Mouse (Mus musculus) forebrain, embryonic 14.5 days (tissue): ENCODE measurements around the gene Tom1l1. TPM values are rescaled to one million over a fixed set of nuclear protein-coding genes. Genes with fewer than 3 reads are reported as not detected.

ENCODE experiments used
- ATAC-seq: fragments of 200-750 bp; cut with Nextera tagmentation; 2 replicates; pipeline ENCODE4 v1.8.0; 2017; ENCODE audit warnings: mild to moderate bottlenecking, moderate library complexity
- DNase-seq: peaks from one replicate; pipeline ENCODE4 v3.0.0-alpha.2; 2015; ENCODE audit warnings: low spot score
- H3K27ac ChIP-seq: fragments of 300-500 bp; sonication (generic); 2 replicates; pipeline ENCODE4 v1.5.1; 2014; ENCODE audit warnings: low read depth, mild to moderate bottlenecking, control low read depth, low read length, moderate library complexity
- H3K27me3 ChIP-seq: fragments of 300-500 bp; sonication (generic); replicated peaks from 2 replicates; pipeline ENCODE4 v1.6.1; 2014; ENCODE audit warnings: low read length, control low read depth, mixed read lengths; ENCODE audit not compliant: control insufficient read depth, insufficient read depth
- H3K36me3 ChIP-seq: fragments of 300-500 bp; sonication (generic); 2 replicates; pipeline ENCODE4 v1.6.1; 2014; ENCODE audit warnings: low read length, control low read depth; ENCODE audit not compliant: control insufficient read depth, insufficient read depth
- H3K4me1 ChIP-seq: fragments of 300-500 bp; sonication (generic); 2 replicates; pipeline ENCODE4 v1.6.1; 2014; ENCODE audit warnings: antibody characterized with exemption, low read length, control low read depth; ENCODE audit not compliant: control insufficient read depth, insufficient read depth
- H3K4me2 ChIP-seq: fragments of 300-500 bp; sonication (generic); 2 replicates; pipeline ENCODE4 v1.6.1; 2014; ENCODE audit warnings: mild to moderate bottlenecking, control low read depth, low read length
- H3K4me3 ChIP-seq: fragments of 300-500 bp; sonication (generic); 2 replicates; pipeline ENCODE4 v1.5.1; 2014; ENCODE audit warnings: low read depth, low read length, control low read depth
- H3K9ac ChIP-seq: fragments of 300-500 bp; sonication (generic); 2 replicates; pipeline ENCODE4 v1.6.1; 2014; ENCODE audit warnings: mild to moderate bottlenecking, low read length, control low read depth, moderate library complexity
- H3K9me3 ChIP-seq: fragments of 300-500 bp; sonication (generic); replicated peaks from 2 replicates; pipeline ENCODE4 v1.6.1; 2016; ENCODE audit warnings: low read length, control low read depth, mixed read lengths; ENCODE audit not compliant: control insufficient read depth
- WGBS: fragments of 180-500 bp; shearing (Covaris S2); extraction: QIAGEN DNeasy Blood & Tissue Kit; methylation state at CpG from one replicate; pipeline ENCODE4 v1.1.7; 2014; 5-methylcytosine and 5-hydroxymethylcytosine counted together
- polyA plus RNA-seq: library from polyadenylated mRNA; unstranded; fragments of >200 nt; fragmentation: Nextera tagmentation; extraction: Ambion mirVana; gene quantifications from 2 replicates; pipeline ENCODE4 v1.2.1, GENCODE M21; 2014

Tom1l1 gene
- polyA plus RNA-seq, 1 experiment from 2014 or later, result 13.9 TPM

- WGBS, result 91% methylated on average over 5 of the region's 5 CpGs
- H3K27me3 ChIP-seq, result no peaks in the 10 kb centered on the region
Observed at GRCm38 (mm10) chr11:90678582-90678981, 9.6 kb downstream of the Tom1l1 start.

GRCm38 (mm10) chr11:90677771-90678288 lies 10.3 kb downstream of the Tom1l1 start:
- Histone ChIP-seq H3K36me3 (no peaks in the 10 kb centered on the region), H3K4me2 (no peak overlapping the region), H3K27me3 (no peaks in the 10 kb centered on the region), H3K9ac (no peak overlapping the region), H3K9me3 (no peaks in the 10 kb centered on the region), H3K27ac (no peak overlapping the region), H3K4me1 (no peaks in the 10 kb centered on the region), H3K4me3 (no peak overlapping the region)
- WGBS, result 49% methylated on average over 8 of the region's 8 CpGs
- DNase-seq (no peak), ATAC-seq (no peak)

More at GRCm38 (mm10) chr11:90678582-90678981, 9.6 kb downstream of the Tom1l1 start:
- no peak overlapping the region for H3K27ac ChIP-seq
- no peaks in the 10 kb centered on the region for H3K9me3 ChIP-seq
- no peak overlapping the region for H3K4me3 ChIP-seq
- H3K4me2 ChIP-seq, result no peak overlapping the region
- no peak for DNase-seq
- H3K36me3 ChIP-seq, result no peaks in the 10 kb centered on the region
- H3K4me1 ChIP-seq, result no peaks in the 10 kb centered on the region
- H3K9ac ChIP-seq, result no peak overlapping the region
- ATAC-seq, result no peak

- WGBS, result 90% methylated on average over 7 of the region's 7 CpGs
- H3K9ac ChIP-seq, result no peak overlapping the region
- H3K27ac ChIP-seq, result no peak overlapping the region
- H3K27me3 ChIP-seq, result no peaks in the 10 kb centered on the region
- no peaks in the 10 kb centered on the region for H3K4me1 ChIP-seq
- H3K9me3 ChIP-seq, result no peaks in the 10 kb centered on the region
- DNase-seq (no peak), ATAC-seq (no peak)
- no peak overlapping the region for H3K4me3 ChIP-seq
- no peaks in the 10 kb centered on the region for H3K36me3 ChIP-seq
- no peak overlapping the region for H3K4me2 ChIP-seq
Observed at GRCm38 (mm10) chr11:90677027-90677426, 11.1 kb downstream of the Tom1l1 start.

GRCm38 (mm10) chr11:90675479-90676110 lies 12.6 kb downstream of the Tom1l1 start:
- Histone ChIP-seq H3K27ac (no peak overlapping the region), H3K27me3 (no peaks in the 10 kb centered on the region), H3K4me3 (no peak overlapping the region), H3K36me3 (no peaks in the 10 kb centered on the region), H3K9me3 (no peaks in the 10 kb centered on the region), H3K4me2 (no peak overlapping the region), H3K4me1 (no peaks in the 10 kb centered on the region), H3K9ac (no peak overlapping the region)
- ATAC-seq (no peak), DNase-seq (no peak)
- WGBS, result 91% methylated on average over 5 of the region's 5 CpGs

GRCm38 (mm10) chr11:90667325-90667724 lies 20.8 kb downstream of the Tom1l1 start:
- Histone ChIP-seq H3K27ac (no peak overlapping the region), H3K9me3 (no peaks in the 10 kb centered on the region), H3K4me1 (peaks cover 17% of the 10 kb centered on the region), H3K4me2 (no peak overlapping the region), H3K4me3 (no peak overlapping the region), H3K36me3 (peaks cover 7% of the 10 kb centered on the region; the same call in 1 of the 2 replicates), H3K27me3 (no peaks in the 10 kb centered on the region), H3K9ac (no peak overlapping the region)
- DNase-seq (no peak), ATAC-seq (no peak)
- 96% methylated on average over 6 of the region's 6 CpGs for WGBS

- H3K9me3 ChIP-seq, result no peaks in the 10 kb centered on the region
- H3K4me1 ChIP-seq, result peaks cover 17% of the 10 kb centered on the region
- ATAC-seq (no peak), DNase-seq (no peak)
- no peak overlapping the region for H3K27ac ChIP-seq
- H3K4me3 ChIP-seq, result no peak overlapping the region
- WGBS, result 89% methylated on average over 4 of the region's 4 CpGs
- H3K27me3 ChIP-seq, result no peaks in the 10 kb centered on the region
- peaks cover 7% of the 10 kb centered on the region; the same call in 1 of the 2 replicates for H3K36me3 ChIP-seq
- no peak overlapping the region for H3K4me2 ChIP-seq
- no peak overlapping the region for H3K9ac ChIP-seq
Observed at GRCm38 (mm10) chr11:90666916-90667315, 21.2 kb downstream of the Tom1l1 start.

GRCm38 (mm10) chr11:90666144-90666757 lies 21.9 kb downstream of the Tom1l1 start:
- Histone ChIP-seq H3K9ac (no peak overlapping the region), H3K27ac (no peak overlapping the region), H3K4me2 (no peak overlapping the region), H3K36me3 (peaks cover 7% of the 10 kb centered on the region; the same call in 1 of the 2 replicates), H3K9me3 (no peaks in the 10 kb centered on the region), H3K4me1 (peaks cover 17% of the 10 kb centered on the region), H3K27me3 (no peaks in the 10 kb centered on the region), H3K4me3 (no peak overlapping the region)
- no peak for ATAC-seq
- 71% methylated on average over 3 of the region's 3 CpGs for WGBS
- DNase-seq, result no peak

GRCm38 (mm10) chr11:90665161-90665560 lies 23.0 kb downstream of the Tom1l1 start:
- Histone ChIP-seq H3K4me1 (peaks cover 17% of the 10 kb centered on the region), H3K27me3 (no peaks in the 10 kb centered on the region), H3K4me3 (no peak overlapping the region), H3K27ac (peak overlapping the region; percentile 61), H3K9ac (no peak overlapping the region), H3K36me3 (peaks cover 7% of the 10 kb centered on the region; the same call in 1 of the 2 replicates), H3K9me3 (no peaks in the 10 kb centered on the region), H3K4me2 (no peak overlapping the region)
- ATAC-seq (peak; percentile 81), DNase-seq (peak; percentile 70)
- WGBS, result 0% methylated on average over 6 of the region's 6 CpGs
